Mouse (Mus musculus) spleen, postnatal 4 days (tissue): ENCODE results near the gene Atg5.
"Not testable (repeated sequence)": the region's sequence is repeated elsewhere in the genome, so short reads cannot be mapped to it uniquely, and the experiment has no call there.

Source experiments
- DNase-seq, 2 experiments: peaks; one replicate each; pipeline ENCODE4 v3.0.0; 2022; ENCODE audit warnings: low spot score in 2 of 2

Atg5 gene

GRCm38 (mm10) chr10:44315276-44315675 lies 47.1 kb downstream of the Atg5 start:
- no peak for DNase-seq

DNA sequence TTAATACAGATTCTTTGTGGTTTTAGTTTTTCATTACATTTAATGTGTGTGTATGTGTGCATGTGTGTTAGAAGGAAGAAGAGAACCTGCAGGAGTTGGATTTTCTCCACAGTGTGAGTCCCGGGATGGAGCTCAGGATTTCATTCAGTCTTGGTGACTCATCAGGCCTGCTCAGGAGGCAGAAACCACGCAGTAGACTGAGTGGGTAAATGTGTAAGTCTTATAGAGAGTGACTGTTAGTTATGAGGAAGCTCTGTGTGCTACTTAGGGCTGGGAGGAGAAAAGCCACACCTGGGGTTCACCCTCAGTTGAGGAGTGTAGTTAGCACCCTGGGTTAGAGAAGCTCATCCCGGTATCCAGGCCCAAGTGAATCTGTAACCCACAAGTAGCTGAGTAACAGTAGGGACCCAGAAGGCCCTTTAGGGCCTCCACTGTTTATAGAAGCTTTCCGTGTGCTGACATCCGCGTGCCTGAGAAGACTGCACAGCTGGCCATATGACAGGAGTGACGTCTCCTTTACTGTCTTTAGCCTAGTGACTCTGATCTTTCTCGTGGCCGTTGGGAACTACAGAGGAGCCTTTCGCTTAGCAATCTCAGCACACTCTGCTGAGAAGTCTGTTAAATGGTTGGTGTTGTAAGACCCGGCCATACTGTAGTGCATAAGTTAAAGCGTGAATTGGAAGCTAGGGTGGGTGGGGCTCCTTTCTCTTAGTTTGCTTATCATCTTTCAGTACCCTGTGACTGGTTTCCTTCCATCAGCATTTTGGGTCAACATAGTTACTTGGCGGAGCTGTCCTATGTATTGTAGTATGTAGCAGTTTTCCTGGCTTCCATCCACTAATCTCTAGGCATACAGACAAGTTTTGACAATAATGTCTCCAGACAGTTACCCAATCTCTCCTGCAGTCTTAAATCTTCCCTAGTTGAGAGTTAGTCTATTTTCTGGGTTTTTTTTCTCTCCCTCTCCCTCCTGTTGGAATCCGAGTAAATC lies 48.4 kb downstream of the Atg5 start:
- DNase-seq: no peak

DNA sequence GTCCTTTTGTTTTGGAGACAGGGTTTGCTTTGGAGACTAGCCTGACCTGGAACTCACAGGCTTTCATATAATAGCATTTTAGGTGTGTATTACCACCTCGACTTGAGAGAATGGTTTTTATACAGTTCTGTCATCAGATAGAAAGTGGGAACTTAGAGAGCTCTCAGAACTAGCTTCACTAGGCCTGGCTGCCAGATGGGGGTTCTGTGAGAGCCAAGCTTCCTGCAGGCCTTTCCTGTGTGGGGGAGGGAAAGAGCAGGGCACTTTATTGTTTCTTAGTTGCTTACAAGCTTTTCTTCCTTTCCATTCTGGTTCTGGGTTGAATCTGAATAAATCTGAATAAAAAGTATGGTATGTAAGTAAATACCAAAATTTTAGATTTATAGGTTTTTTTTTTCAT lies 54.0 kb downstream of the Atg5 start:
- DNase-seq: no peak

DNA sequence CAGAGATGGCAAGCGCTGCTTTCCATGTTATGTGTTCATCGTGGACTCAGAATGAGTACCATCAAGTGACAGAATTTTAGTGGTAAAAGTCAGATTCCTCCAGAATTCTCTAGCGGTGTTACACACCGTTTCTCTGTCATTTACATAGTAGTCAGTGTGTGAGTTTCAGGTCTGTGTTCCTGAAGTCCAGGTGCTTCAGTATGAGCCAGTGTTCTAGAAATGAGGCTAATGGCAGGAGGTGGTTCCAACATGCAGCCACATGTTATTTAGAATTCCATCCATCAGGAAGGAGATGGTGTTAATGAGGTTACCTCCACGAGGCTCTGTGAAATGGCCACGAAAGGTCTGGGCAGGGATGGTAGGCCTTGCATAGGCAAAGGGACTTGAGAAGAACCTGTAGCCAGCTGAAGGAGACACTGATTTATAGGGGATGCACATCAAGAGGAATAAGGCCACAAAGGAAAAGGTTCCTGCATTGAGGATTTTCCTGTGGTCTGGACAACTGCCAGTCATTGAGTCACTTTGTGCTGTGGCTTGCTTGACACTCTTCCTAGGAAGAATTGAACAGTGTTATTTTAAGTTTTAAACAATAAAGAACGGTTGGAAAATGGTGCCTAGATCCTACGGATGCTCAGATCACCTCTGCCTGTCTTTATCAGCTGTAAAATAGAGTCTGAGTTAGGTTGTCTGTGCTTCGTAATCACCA lies 55.1 kb downstream of the Atg5 start:
- DNase-seq: no peak

- no peak for DNase-seq
Observed at GRCm38 (mm10) chr10:44323836-44324235, 55.7 kb downstream of the Atg5 start.

DNA sequence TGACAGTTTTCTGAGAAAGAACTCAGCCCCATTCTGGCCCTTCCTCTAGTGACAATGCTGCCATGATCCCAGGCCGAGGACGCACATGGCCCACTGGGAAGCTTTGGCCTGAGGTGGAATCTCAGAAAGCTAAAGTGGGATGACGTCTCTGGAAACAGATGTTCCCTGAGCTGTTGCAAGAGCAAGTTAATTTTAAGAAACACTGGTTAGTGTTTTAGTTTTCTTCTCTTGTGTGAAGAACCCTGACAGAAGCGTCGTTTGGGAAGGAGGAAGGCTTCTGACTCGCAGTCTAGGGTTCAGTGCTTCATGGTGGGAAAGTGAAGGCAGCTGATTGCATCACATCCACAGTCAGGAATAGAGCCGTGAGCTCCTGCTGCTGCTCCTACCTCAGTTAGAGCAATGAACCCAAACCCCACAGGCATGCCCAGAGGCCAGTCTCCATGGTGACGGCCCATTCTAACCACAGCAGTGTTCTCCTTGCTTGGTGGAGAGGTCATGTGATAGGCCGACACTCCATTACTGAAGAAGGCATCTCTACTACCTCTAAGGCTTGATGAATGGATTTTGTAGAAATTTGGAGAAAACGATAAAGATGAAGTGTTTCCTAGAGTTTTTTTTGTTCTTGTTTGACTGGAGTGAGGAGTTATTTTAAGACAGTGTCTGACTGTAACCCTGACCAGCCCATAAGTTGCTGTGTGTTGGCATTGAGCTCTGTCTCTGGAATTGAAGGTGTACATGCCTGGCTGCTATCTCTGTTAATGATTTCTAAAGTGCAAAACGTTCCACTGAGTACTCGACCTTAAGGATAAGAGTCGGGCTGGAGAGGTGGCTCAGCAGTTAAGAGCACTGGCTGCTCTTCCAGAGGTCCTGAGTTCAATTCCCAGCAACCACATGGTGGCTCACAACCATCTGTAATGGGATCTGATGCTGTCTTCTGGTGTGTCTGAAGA lies 57.7 kb downstream of the Atg5 start:
- DNase-seq: no peak

DNA sequence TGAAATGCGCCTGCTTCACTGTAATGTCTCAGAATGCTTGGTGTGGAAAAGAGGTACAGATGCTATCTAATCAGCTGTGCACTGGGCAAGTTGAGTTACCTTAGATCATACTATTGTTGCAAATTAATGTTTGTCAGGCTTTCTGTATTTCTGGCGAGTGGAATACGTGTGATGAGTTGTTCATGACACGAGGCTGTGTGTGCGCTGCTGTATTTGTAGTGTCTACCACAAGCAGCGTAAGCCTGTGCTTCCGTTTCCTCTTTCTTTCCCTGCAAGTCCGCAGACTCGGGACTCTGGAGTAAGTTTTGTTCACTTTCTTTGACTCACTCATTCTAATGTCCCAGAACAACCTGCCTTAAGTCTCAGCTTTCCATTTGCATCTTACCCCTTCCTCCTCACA lies 58.9 kb downstream of the Atg5 start:
- no peak for DNase-seq

DNA sequence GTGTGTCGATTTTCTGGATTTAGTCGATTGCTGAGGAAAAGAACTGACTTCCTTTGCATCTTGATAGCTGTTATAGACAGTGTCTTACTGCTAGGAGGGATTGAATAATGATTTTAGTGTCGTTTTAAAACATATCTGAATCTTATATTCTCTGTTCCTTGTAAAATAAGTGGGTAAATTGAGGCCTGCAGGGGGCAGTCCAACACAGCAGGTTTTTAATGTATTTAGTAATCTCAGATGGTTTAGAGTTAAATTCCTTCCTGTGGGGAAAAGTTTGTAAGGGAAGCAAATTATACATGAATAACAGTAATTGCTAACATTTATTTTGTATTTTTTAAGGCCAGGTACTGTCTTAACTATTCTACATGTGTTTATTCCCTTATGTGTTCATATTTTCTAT lies 60.2 kb downstream of the Atg5 start:
- peak in 1 of 2 experiments; percentile 39 for DNase-seq

DNA sequence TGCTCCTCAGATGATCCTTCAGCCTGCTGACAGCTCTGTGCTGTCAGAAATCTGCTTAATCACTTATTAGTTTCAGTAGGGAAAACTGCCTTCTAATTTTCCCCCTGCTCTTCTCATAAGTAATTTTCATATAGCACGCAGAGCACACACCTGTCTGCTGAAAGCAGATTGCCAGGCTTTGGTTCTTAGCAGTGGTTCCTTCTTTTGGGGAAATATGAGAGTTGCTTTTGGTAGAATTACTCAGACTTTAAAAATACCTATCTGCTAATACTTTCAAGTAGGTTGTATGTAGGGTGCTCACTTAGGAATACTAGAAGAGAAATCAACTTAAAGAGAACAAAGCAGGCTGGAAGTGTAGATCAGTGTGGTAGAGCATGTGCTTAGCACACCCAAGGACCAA lies 62.6 kb downstream of the Atg5 start:
- no peak for DNase-seq

- no peak for DNase-seq
Observed at GRCm38 (mm10) chr10:44331469-44331868, 63.3 kb downstream of the Atg5 start.

- peak in 1 of 2 experiments; percentile 49 for DNase-seq
Observed at GRCm38 (mm10) chr10:44332656-44333055, 64.5 kb downstream of the Atg5 start.

GRCm38 (mm10) chr10:44336641-44337382 lies 68.7 kb downstream of the Atg5 start:
- not testable (repeated sequence) for DNase-seq

DNA sequence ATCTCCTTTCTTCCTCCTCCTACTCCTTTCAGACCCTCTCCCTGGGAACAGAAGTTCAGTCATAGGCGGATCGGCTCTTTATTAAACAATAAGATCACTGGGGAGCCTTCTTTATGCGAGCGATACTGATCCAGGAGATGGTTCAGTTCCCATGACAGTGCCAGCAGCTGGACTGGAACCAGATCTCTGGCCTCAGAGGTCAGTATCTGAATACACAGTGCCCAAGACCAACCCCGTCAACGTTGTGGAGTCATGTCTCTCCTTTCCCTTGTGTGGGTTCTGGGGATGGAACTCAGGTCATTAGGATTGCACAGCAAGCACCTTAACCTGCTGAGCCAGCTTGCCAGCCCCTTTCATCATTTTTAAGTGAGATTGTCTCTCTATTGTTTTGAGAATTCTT lies 70.4 kb downstream of the Atg5 start:
- no peak for DNase-seq

GRCm38 (mm10) chr10:44339326-44339725 lies 71.2 kb downstream of the Atg5 start:
- no peak for DNase-seq

DNA sequence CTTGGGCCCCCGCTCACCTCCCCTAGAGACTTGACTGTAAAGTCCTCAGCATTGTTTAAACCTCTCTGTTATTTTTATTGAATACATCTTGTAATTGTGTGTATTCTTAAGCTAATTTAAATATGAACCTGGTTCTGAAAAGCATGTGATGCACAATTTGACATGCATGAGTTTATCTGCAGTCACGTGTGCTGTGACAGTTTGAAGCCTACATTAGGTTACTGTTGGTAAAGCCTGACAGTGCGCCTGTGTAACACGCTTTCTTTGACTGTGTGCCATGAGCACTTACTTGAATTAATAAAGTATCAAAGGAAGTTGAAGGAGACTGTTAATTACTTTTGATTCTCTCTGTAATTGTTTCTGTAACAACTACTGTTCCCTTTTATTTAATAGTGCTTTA lies 72.8 kb downstream of the Atg5 start:
- no peak for DNase-seq

- DNase-seq: no peak
Observed at GRCm38 (mm10) chr10:44341826-44342521, 73.8 kb downstream of the Atg5 start.

DNA sequence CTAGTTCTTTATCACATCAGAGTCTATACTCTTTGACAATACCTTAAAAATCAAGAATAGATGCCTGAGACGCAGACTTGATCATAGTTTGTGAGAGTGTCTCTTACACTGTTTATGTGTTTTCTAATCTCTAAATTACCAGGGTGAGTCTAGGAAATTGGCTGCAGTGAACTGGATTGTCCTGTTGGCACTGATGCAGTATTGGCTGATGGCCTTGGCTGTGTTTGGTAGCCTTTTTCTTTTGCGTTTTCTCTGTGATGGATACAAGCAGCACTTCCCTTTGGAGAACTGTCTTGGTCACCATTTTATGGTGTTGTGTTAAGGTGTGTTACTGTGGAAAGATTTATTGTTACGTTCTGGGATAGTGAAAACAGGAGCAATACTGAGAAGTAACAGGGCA lies 75.2 kb downstream of the Atg5 start:
- DNase-seq: no peak

DNA sequence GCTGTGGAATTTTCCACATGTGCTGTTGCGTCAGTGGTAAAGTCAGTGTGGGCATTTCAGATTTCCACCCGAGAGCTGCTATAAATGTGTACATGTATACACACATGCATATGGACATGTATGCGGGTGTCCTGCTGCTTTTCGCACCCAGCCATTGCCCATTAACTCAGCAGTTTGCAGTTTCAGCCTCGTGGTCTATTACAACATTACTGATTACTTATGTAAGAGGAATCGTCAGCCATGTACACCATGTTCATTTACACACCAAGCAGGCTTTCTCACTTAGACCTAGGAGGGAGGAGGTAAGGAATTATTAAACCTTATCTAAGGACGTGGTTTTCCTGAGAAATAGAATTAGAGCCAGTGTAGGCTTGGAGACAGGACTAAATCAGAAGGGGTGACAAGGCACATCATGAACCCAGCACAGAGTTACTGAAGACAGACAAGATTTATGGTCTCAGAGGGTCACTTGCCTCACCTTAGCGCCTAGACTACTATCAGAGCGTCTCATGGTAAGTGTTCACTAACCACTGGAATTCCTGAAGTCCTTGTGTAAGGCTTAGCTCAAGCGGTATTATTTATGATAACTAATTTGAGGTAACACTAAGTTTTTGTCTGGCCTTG lies 79.5 kb downstream of the Atg5 start:
- no peak for DNase-seq

DNA sequence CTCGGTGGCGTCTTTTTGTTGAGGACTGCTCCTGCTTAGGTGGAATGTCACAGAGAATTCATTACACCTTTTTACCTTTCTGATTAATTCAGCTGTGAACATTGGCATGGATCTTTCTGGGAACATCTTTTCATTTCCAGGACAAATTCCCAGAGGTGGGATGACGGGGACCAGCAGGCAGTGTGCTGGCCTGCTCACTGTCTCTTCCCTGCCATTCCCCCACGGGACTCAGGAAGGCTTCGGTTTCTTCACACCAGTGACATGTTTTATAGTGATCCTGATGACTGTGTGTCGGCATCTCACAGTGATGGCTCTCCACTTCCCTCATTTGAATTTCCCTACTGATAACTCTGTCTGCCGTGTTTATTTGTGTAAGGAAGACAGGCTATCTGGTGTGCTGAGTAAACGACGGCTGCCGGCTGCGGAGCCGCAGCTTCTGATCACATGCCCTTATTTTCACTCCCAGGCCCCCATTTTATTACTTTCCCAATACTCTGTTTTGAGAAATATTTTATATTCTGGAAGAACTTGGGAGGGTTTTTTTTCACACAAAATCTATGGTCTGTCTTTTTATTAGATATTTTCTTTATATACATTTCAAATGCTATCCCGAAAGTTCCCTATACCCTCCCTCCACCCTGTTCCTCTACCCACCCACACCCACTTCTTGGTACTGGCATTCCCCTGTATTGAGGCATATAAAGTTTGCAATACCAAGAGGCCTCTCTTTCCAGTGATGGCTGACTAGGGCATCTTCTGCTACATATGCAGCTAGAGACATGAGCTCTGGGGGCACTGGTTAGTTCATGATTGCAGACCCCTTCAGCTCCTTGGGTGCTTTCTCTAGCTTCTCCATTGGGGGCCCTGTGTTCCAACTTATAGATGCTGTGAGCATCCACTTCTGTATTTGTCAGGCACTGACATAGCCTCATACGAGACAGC lies 80.6 kb downstream of the Atg5 start:
- no peak for DNase-seq
